Mouse (Mus musculus) limb, embryonic 11.5 days (tissue): Measurements from ENCODE around the gene Egln2. TPM values are rescaled to one million over a fixed set of nuclear protein-coding genes. Genes with fewer than 3 reads are reported as not detected.

Experiments
- ATAC-seq: fragments of 200-750 bp; cut with Nextera tagmentation; 2 replicates; pipeline ENCODE4 v1.8.0; 2017; ENCODE audit warnings: low read depth; ENCODE audit not compliant: insufficient number of reproducible peaks, low FRiP score, low TSS enrichment
- DNase-seq: peaks from one replicate; pipeline ENCODE4 v3.0.0-alpha.2; 2015; ENCODE audit warnings: low spot score
- H3K27ac ChIP-seq: fragments of 300-500 bp; sonication (generic); replicated peaks from 2 replicates; pipeline ENCODE4 v1.5.1; 2014; ENCODE audit warnings: low read depth, mild to moderate bottlenecking, low read length
- H3K27me3 ChIP-seq: fragments of 300-500 bp; sonication (generic); 2 replicates; pipeline ENCODE4 v1.6.1; 2014; ENCODE audit warnings: mild to moderate bottlenecking, low read length, mixed read lengths; ENCODE audit not compliant: control insufficient read depth, insufficient read depth
- H3K36me3 ChIP-seq: fragments of 300-500 bp; sonication (generic); 2 replicates; pipeline ENCODE4 v1.6.1; 2014; ENCODE audit warnings: mild to moderate bottlenecking, low read length, moderate library complexity, mixed read lengths; ENCODE audit not compliant: control insufficient read depth, insufficient read depth
- H3K4me1 ChIP-seq: fragments of 300-500 bp; sonication (generic); 2 replicates; pipeline ENCODE4 v1.6.1; 2014; ENCODE audit warnings: low read length, mixed read lengths; ENCODE audit not compliant: control insufficient read depth, insufficient read depth
- H3K4me2 ChIP-seq: fragments of 300-500 bp; sonication (generic); 2 replicates; pipeline ENCODE4 v1.6.1; 2014; ENCODE audit warnings: low read depth, mild to moderate bottlenecking, moderate library complexity; ENCODE audit not compliant: severe bottlenecking
- H3K4me3 ChIP-seq: fragments of 300-500 bp; sonication (generic); 2 replicates; pipeline ENCODE4 v1.5.1; 2014; ENCODE audit warnings: low read depth, low read length
- H3K9ac ChIP-seq: fragments of 300-500 bp; sonication (generic); 2 replicates; pipeline ENCODE4 v1.6.1; 2014; ENCODE audit warnings: mild to moderate bottlenecking, low read length
- H3K9me3 ChIP-seq: fragments of 300-500 bp; sonication (generic); 2 replicates; pipeline ENCODE4 v1.6.1; 2016; ENCODE audit warnings: low read length; ENCODE audit not compliant: control insufficient read depth
- WGBS: fragments of 180-500 bp; shearing (Covaris S2); extraction: QIAGEN DNeasy Blood & Tissue Kit; methylation state at CpG from one replicate; pipeline ENCODE4 v1.1.7; 2014; 5-methylcytosine and 5-hydroxymethylcytosine counted together
- polyA plus RNA-seq: library from polyadenylated mRNA; unstranded; fragments of >200 nt; fragmentation: Nextera tagmentation; extraction: Ambion mirVana; gene quantifications from 2 replicates; pipeline ENCODE4 v1.2.1, GENCODE M21; 2014

The Egln2 gene
- polyA plus RNA-seq, 1 experiment from 2014 or later, result 52.3 TPM

DNA sequence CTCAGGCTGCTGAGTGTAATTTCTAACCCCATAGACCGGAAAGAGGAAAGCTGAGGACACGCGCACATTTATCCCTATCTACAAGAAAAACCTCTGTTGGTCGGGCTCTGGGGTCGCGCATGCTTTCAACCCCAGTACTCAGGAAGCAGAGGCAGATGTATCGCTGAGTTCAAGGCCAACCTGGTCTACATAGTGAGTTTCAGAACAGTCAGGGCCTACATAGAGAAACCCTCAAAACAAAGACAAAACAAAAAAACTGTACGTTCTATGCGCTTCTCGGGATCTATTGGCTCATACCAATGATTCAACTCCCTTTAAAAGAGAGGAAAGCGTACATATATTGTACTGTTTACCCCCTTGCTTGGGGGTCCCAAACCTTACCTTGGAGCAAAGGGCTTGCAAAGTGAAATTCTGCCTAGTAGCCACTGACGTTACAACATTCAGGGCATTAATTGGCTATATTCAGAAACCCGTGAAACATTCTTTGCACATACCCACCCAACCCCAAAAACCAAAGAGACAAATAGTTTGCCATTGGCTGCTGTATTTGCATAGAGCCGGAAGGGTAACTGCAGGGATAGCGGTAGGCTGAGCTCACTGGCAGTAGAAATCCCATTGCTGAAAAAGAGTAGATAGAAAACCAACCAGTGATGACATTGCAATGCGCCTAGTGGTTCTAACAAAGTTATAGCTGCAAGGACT is 12.8 kb upstream of the Egln2 start:
- ATAC-seq (no peak), DNase-seq (no peak)
- Histone ChIP-seq H3K4me3 (peak overlapping the region; percentile 26), H3K27me3 (no peaks in the 10 kb centered on the region), H3K4me2 (peak overlapping the region; percentile 40; the same call in 1 of the 2 replicates), H3K9me3 (no peaks in the 10 kb centered on the region), H3K9ac (peak overlapping the region; percentile 38; the same call in 1 of the 2 replicates), H3K4me1 (0 out of 2 replicates have a peak, but pooled peaks cover 3% of the 10 kb centered on the region), H3K27ac (0 out of 2 replicates have a peak overlapping the region, but pooled peaks have one; percentile 39), H3K36me3 (no peaks in the 10 kb centered on the region; the same call in 1 of the 2 replicates)
- 48% methylated on average over 16 of the region's 16 CpGs for WGBS

DNA sequence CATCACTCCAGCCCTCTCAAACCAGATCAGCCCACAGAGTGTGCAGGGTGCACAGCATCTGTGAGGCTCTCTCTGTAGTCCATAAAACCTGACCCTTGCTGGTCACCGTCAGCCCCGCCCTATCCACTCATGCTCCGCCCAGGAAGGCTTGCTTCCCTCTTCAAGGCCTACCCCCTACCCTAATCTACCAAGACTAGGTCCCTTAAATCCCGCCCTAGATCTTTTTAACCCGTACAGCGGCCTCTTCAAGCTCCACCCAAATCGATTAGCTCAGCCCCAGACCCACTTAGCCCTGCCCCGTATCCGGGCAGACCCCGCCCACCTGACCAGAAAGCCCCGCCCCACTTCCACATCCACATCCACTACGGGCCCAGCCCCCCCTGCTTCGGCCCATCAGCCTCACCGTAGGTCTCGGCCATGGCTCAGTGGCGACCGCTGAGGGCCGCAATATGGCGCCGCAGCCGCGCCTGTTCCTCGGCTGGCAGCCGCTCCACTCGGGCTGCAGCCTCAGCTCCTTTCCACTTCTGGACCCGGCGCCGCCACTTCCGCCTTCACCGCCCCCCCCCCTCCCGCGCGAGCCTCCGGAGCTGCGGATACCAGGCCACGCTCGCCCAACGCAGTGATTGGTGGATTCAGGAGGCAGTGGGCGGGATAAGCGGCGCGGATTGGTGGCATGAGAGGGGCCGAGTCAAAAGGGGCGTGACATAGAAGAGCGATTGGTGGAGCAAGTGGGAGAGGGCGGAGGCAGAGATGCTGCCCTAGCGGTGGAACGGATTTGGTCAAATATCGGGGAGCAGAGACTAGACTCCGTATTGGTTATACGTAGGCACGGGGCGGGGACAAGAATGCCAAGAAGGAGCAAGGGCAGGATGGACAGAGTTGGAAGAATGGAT is 12.0 kb upstream of the Egln2 start, which contains the start of gene Rab4b:
Rab4b (minus strand) TSS at position 573 of the 893 bp plus-strand sequence.
- WGBS, result under 1% methylated on average over 53 of the region's 53 CpGs
- ATAC-seq, result peak; percentile 98
- Histone ChIP-seq H3K27ac (peak within 1 kb of the TSS; percentile 74), H3K9ac (peak within 1 kb of the TSS; percentile 57), H3K4me2 (peak within 1 kb of the TSS; percentile 45), H3K36me3 (no peaks in the 10 kb centered on the region; the same call in 1 of the 2 replicates), H3K4me3 (peak within 1 kb of the TSS; percentile 65), H3K27me3 (no peaks in the 10 kb centered on the region), H3K4me1 (0 out of 2 replicates have a peak, but pooled peaks cover 3% of the 10 kb centered on the region), H3K9me3 (no peaks in the 10 kb centered on the region)
- DNase-seq, result peak; percentile 99

DNA sequence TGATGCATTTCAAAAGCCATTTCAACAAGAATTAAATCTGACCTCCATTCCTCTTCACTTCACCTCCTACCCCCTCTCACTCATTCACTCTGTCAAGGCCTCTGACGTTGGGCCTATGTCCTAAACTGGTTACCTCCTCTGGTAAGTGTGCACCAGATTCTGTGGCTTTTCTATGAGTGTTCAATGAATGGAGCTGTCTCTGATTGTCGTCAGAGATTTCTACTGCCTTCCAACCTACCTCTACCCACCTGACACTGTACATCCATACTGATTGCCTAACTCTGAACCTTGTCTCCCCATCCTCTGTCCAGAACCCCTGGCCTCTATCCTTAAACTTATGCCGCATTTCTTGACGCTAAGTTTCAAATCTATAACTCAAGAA is 11.3 kb upstream of the Egln2 start:
- Histone ChIP-seq H3K4me3 (peak overlapping the region; percentile 65), H3K9ac (peak overlapping the region; percentile 56), H3K36me3 (no peaks in the 10 kb centered on the region; the same call in 1 of the 2 replicates), H3K27ac (no peak overlapping the region; the same call in 1 of the 2 replicates), H3K9me3 (no peaks in the 10 kb centered on the region), H3K4me1 (0 out of 2 replicates have a peak, but pooled peaks cover 3% of the 10 kb centered on the region), H3K4me2 (peak overlapping the region; percentile 45), H3K27me3 (no peaks in the 10 kb centered on the region)
- peak; percentile 8 for ATAC-seq
- 22% methylated on average over 4 of the region's 4 CpGs for WGBS
- no peak for DNase-seq

DNA sequence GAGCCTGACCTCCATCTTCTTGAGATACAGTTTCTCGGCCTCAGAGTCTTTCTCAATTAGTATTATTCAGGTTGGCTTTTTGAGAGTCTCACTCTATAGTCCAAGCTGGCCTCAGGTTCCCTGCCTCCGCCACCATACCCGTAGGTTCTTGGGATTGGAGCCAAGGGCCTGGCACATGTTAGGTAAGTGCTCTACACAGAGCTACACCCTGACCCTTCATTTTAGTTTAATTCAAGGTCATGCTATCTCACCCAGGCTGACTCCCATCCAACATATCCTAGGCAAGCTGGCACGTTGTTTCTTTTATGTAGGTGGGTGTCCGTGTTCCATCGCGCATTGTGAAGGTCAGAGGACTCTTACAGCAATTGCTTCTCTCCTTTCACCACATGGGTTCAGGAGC is 8.3 kb upstream of the Egln2 start:
- 93% methylated on average over 7 of the region's 7 CpGs for WGBS

DNA sequence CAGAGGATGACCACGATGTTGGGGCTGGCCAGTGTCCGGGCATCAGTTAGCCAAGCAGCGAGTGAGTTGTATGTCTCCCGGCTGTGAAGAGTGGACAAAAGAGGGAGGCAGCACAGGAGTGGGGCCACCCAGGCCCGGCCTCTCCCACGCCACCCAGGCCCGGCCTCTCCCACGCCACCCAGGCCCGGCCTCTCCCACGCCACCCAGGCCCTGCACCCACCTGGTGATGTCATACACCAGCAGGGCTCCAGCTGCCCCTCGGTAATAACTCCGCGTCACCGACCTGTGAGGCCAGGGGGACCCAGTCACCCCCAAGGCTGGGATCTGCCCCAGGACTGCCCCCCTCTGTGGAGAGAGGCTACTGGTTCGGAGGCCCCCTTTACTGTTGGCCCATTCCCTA is 7.9 kb upstream of the Egln2 start:
- no peaks in the 10 kb centered on the region for H3K27me3 ChIP-seq
- no peak overlapping the region for H3K9ac ChIP-seq
- no peaks in the 10 kb centered on the region for H3K9me3 ChIP-seq
- H3K36me3 ChIP-seq, result no peaks in the 10 kb centered on the region; the same call in 1 of the 2 replicates
- H3K27ac ChIP-seq, result no peak overlapping the region
- H3K4me3 ChIP-seq, result no peak overlapping the region
- ATAC-seq (no peak), DNase-seq (no peak)
- 0 out of 2 replicates have a peak, but pooled peaks cover 3% of the 10 kb centered on the region for H3K4me1 ChIP-seq
- no peak overlapping the region for H3K4me2 ChIP-seq
- 90% methylated on average over 15 of the region's 15 CpGs for WGBS

More for the DNA sequence above, 8.3 kb upstream of the Egln2 start:
- 0 out of 2 replicates have a peak, but pooled peaks cover 3% of the 10 kb centered on the region for H3K4me1 ChIP-seq
- no peak for DNase-seq
- H3K9me3 ChIP-seq, result no peaks in the 10 kb centered on the region
- H3K9ac ChIP-seq, result no peak overlapping the region
- H3K27ac ChIP-seq, result no peak overlapping the region
- ATAC-seq, result no peak
- H3K36me3 ChIP-seq, result no peaks in the 10 kb centered on the region; the same call in 1 of the 2 replicates
- no peaks in the 10 kb centered on the region for H3K27me3 ChIP-seq
- H3K4me3 ChIP-seq, result no peak overlapping the region
- no peak overlapping the region for H3K4me2 ChIP-seq

DNA sequence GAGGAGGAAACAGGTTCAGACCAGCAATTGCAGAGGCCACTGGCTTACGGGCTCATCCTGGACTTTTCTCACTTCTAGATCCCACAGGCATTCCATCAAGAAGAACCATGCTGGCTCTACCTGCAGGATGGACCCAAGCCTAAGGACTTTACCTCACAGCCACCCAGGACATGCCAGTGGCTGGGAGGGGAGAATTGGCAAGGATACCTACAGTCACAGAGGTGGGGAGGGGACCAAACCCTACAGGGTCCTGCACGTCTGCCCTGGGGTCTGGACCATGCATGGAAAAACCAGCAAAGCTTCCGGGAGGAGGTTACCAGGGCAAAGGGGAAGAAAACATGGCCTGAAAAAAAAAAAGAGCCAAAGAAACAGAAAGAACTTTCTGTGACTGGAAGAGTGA is 4.4 kb upstream of the Egln2 start:
- ATAC-seq (no peak), DNase-seq (no peak)
- Histone ChIP-seq H3K4me1 (peaks cover 4% of the 10 kb centered on the region; the same call in 1 of the 2 replicates), H3K27ac (no peak overlapping the region), H3K4me3 (no peak overlapping the region), H3K36me3 (no peaks in the 10 kb centered on the region; the same call in 1 of the 2 replicates), H3K4me2 (no peak overlapping the region), H3K9me3 (no peaks in the 10 kb centered on the region), H3K27me3 (no peaks in the 10 kb centered on the region), H3K9ac (no peak overlapping the region)
- WGBS, result 84% methylated on average over 3 of the region's 3 CpGs

DNA sequence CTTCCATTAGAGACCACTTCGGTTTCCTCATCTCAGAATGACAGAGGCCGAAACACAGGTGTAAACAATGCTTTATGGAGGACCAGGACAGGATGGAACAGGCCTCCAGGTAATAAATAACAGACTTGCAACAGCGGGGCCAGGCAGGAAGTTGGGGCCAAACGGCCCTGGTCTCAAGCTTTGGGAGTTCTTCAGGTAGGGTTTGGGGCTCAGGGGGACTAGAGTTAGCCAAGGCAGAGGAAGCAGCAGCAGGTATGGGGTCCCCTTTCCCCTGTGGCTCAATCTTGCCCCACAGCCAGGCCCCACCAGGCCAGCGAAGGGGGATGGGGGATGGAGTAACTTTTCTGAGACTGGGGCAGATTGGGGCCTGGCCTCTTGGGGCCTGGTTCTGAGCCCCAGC is 1.8 kb upstream of the Egln2 start:
- DNase-seq, result no peak
- 74% methylated on average over 5 of the region's 5 CpGs for whole genome bisulfite sequencing
- H3K27me3 ChIP-seq, result no peaks in the 10 kb centered on the region
- no peak overlapping the region for H3K27ac ChIP-seq
- H3K36me3 ChIP-seq, result peaks cover 8% of the 10 kb centered on the region; the same call in 1 of the 2 replicates
- H3K9me3 ChIP-seq, result no peaks in the 10 kb centered on the region
- no peak overlapping the region for H3K9ac ChIP-seq
- ATAC-seq, result no peak
- no peak overlapping the region for H3K4me3 ChIP-seq
- H3K4me2 ChIP-seq, result no peak overlapping the region
- peaks cover 23% of the 10 kb centered on the region for H3K4me1 ChIP-seq
